Mouse (Mus musculus): ENCODE results near the gene Btn1a1.

DNA sequence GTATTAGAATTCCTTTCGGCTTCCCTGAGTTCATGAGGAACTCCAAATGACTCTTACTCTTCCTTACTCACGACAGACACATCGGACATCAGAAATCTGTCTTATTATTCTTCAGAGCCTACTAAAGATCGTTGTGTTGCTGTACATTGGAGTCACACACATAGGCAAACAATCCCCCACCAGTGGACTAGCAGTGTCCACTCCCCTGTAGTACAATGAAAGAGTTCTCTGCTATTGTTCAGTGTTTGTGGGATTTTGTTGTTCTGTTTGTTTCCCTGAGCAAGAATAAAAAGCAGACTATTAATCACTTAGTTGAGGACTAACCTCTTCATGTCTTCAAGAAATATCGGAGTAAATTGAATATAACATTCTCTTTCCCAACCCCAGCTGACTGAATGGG is 31.9 kb downstream of the Btn1a1 start:
- no peak for TF ChIP-seq CTCF (IDR thresholded peaks at IDR 0.05; ENCODE audit: low read depth)
- no peak for TF ChIP-seq EP300 (IDR thresholded peaks at IDR 0.05; ENCODE audit: low read depth)
